Mouse (Mus musculus): Measurements from ENCODE around the gene Grm1.

Gene Grm1

DNA sequence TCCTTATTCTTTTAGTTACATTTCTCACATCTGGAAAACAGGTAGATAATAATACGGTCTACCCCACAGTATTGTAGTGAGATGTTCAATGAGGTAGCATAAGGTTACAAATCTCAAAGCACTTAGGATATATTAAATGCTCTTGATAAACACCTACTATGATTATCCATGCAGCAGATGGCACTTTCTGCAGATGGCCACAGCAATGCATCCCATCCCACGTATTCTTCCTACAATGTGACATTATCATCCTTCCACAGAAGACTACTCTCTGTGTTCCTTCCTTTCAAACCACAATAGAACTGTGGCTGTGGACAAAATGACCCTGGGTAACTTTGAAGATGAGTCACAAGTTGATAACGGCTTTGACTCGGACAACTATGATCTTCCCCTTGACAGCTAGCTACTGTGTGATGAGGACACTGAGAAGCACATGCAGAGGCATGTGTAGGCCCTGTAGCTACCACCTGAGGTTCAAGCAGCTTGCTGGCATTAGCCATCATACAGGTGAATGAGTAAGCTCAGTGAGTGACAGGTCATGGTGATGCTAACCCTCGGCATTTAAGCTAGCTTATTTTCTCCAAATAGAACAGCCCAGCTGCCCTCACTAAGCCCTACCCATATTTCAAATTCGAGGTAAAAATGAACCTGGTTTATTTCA is 117.5 kb downstream of the Grm1 start:
- no peak for DNase-seq

DNA sequence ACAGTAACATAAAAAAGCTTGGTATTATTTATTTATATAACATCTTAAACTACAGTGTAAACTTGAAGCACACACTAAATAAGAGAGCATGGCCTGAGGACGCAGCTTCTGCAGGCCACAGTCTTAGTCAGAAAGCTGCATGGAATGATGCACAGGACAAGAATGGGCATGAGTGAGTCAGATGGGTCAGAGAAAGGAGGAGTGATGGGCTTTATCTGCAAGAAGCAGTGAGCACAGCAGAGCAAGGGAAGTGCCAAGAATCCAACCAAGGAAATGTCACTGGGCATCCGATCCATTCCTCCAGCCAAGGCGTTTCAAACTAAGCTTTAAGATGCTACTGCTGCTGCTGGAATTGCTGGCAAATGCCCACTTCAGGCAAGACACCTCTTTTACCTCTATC is 131.6 kb downstream of the Grm1 start:
- DNase-seq: no peak

DNA sequence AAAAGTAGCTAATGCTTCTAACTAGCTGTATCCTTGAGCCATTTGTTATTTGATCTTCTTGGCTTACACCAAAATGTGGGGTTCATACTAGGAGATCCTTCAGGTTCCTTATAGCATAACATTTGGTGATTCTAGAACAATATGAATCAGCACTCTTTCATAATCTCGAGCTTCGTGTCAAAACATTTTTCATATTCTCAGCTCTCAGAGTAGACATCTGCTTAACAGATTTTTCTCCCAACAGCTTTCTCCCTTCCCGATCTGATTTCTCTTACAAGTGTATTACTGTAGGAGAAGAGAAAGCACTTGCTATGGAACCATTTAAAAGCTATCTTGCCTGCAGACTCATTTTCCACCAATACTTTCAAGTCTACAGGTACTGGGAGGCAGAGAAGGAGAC is 133.0 kb downstream of the Grm1 start:
- DNase-seq: no peak

DNA sequence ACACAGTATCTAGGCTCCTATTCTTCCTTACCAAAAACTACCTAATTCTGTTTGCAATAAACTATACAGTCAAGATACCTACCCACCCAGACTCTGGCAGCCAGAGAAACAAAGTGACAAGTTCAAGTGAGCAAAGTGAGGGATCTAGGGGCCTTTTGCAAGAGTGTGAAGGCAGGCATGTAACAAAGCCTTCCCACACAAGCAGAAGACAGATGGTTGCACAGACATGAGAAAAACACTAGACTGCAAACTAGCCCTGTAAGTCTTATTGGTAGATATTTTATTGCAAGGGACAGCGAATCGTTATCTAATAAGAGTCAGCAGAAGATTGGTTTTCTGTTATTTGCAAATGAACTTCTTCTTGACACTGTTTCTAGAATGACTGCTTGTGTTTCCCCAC is 134.6 kb downstream of the Grm1 start:
- no peak for DNase-seq

DNA sequence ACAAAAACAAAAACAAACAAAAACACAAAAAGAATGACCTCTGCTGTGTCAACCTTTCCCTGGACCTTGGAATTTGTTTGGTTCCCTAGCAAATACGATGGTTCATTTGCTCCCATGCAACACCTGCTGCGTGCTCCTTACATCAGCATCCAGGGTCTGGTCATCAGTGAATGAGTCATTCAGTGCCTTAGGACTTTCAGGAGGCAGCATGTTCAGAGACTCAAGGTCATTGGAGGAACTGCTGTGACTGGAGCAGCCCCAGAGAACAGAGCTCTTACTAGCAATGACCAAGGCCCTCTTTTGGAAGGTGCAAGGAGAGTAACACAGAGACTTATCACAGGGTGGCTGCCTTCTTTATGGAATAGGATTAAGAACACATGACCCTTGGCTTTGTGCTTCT is 138.2 kb downstream of the Grm1 start:
- DNase-seq: no peak

DNA sequence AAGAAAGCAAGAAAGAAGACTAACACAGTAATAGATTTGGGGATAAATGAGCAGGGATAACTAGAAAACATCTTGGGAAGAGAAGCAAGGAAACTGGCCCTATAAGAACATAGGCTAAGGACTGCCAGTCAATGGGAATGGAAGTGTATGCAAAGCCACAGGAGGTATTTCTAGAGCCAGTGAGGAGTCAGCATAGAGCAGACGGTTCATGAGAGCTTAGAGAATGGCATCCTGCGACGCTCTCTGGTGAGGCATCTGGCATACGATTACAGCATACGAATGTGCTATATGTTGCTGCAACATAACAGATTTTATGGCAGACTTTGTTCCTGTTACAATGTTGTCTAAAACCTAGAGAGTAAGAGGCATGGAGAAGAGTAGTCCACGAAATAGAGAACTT is 139.9 kb downstream of the Grm1 start:
- no peak for DNase-seq

DNA sequence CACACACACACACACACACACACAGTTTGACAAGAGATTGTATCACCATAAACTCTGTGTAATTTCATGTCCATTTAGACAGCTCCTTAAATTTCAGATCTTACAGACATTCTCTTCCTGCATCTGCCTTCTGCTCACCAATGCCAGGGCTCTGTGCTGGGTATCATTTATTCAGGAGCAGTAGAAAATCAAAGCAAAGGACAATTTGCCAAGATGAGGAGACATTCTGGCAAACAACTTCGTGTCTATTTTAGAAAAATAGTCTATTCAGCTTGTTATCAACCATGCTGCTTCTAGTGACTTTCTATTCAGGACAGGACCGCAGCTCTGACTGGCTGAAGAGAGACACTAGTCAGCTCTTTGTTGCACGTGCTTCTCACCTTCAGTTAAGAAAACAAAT is 146.3 kb downstream of the Grm1 start:
- no peak for DNase-seq

DNA sequence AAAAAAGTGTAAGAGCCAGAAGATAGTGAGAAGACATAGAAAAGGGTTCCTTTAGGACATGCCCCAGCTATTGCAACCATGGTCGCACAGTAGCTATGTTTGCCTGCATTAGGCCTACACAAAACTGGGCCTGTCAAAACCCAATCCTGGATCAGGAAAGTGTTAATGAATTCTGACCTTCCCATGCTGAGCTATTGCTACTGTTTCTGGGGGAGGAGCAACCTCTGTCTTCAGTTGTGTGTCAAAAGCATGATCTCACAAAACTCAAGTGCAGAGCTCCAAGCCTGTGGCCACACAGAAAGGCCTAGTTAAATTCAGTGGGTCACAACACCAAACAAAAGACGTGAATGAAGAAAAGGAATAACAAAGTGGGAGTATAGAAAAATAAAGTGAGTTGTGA is 152.5 kb downstream of the Grm1 start:
- no peak for DNase-seq

DNA sequence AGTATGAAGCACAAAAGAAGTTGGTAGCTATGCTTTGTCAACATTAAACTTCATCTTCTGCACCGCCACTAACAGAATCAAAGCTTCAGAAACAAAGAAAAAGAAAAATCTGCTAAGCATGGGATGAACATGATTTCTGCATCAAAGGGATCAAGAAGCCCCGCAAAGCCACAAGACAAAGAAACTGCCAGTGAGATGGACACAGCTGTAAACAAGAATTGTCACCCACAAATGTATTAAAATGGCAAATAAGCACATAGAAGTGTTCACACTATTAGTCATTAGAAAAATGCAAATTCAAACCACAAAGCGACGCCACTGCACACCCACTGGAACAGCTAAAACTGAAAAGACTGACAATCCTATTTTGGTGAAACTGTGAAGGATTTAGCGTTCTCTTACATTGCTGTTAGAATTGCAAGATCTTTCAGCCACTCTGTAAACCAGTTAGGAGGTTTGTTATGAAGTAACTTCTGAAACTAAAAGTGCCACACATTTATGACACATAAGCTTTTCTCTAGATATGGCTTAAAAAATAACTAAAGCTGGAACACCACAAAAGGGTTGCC is 153.3 kb downstream of the Grm1 start:
- no peak for DNase-seq

DNA sequence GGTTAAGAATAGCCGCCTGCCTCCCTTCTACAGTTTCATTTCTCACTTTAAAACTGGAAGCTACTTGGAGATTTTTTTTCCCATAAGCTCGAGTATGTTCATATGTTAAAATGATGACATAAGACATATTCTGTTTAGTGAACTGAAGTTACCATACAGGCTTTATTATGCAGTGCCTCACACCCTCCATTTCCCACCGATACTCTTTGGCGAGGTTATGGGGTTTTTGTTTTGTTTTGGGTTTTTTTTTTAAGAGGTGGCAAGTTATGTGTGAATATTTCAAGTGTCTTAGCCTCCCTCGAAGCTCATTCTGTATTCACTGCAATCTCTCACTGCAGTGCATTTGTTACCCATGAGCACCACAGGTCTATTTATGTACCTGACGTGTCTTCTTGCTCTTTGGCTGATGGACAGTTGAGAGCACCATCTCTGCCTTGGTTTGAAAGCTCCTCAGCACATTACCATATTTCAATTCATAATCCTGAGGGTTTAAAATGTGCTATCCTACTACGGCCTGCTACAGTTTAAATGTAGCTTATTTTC is 164.2 kb downstream of the Grm1 start:
- DNase-seq: no peak

DNA sequence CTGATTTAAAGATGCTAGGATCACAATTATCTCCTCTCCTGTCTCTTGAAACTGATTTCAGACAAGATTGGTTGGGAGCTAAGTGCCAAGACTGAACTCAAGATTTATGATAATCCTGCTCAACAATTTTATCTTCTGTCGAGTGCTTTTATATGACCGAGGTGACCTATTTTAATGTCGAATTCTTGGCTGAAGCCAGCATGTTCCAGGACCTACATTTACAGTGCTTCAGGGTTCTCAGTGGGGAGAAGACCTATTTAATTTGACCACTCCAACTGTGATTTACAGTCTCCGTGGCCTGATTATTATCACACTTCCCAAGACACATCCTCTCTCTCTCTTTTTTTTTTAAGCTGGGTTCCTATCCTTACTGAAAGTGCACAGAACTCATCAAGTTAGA is 168.5 kb downstream of the Grm1 start:
- DNase-seq: no peak

DNA sequence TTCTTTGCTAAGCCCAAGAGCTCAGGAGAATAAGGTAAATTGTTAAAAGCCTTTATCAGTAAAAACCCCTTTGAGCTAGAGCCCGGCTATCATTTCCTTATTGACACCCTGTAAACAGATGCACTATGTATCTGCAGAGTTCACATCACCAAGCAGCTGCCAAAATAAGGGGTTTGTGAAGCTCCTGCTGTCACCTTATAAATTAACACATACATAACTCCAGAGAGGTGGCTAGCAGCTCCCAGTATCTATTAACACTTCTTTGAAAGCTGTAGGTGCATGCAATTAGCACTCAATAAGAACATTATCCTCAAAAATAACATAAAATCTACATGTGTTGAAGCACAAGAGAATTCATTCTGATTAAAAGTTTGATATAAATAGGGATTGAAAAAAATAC is 191.9 kb downstream of the Grm1 start:
- DNase-seq: no peak

DNA sequence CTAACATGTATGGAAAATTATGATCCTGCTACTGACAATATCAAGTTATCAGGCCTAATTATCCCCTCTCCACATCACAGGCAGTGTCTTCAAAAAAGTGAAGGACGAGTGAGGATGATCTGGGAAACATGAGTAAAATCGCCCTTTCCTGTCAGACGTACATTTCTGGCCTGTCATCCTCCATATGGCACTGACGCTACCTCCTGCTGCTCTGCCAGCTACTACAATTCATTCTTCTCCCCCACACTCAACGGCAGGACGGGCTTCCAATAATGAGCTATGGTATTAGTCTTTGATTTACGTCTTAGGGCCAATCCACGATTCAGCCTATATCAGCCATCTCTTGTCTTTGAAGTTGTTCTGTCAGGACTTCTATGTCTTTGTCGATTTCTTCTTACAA is 193.6 kb downstream of the Grm1 start:
- no peak for DNase-seq

DNA sequence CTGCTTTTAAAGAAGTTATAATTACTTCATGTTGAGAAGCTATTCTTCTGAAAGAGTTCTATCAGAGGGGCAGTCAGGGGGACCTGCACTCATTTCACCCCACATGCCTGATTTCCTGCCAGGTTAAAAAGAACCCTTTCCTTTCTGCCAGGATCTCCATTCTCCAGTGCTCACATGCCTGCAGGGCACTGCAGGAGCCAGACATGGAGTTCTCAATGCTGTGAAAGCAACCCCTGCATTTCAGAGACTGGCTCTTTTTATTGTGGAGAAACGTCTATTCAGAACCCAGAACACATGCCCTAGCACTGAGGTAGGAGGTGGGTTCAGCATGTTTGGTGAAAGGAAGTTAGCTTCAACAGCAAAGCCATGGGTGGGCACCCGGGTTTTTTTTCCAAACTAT is 197.2 kb downstream of the Grm1 start:
- DNase-seq: no peak

DNA sequence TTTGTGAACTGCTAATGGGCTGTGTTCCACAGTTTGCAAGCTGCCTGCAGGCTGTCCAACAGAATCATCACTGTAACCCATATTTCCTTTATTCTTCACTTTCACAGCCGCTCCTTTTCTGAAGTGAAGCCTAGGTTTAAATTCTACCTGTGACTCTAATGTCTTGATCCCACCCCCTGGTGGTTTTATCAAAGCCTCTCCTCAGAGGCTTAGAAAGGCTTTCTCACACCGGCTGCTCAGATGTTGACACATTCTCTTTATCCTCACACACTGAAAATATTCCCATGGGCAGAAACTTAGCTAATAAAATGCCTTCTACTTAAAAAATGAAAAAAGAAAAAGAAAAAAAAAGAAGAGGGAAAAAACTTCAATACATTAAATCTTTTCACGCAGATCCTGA is 210.0 kb downstream of the Grm1 start:
- no peak for DNase-seq

DNA sequence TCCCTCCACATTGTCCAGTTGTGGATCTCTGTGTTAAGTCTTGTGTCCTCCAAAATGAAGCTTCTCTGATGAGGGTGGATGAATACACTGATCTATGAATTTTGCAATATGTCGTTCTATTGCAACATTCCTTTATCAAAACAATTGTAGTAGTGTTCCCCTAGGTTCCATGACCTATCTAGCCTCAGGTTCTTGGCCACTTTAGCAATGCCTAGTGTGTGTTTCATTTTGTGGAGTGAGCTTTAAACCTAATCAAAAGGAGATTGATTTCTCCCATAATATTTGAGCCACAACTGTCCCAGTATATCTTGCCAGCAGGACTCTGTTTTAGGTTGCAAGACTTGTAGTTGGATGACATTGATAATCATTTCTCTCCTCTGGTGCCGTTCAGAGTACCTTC is 211.9 kb downstream of the Grm1 start:
- no peak for DNase-seq

DNA sequence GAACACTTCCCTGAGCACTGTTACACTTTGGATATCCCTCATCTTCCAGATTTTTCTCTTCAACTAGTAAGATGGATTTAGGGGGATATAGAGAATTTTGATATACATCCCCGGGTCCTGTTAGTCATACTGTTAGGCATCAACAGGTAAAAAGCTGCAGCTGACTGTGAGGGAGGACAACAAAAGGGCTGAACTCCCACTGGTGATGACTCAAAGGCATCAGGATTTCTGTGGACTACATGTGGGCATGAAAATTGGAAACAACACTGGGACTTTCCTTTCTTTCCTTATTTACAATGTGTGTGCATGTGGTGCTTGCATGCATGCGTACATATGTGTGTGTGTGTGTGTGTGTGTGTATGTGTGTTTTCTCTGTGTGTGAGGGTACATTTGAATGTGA is 215.9 kb downstream of the Grm1 start:
- DNase-seq: no peak

DNA sequence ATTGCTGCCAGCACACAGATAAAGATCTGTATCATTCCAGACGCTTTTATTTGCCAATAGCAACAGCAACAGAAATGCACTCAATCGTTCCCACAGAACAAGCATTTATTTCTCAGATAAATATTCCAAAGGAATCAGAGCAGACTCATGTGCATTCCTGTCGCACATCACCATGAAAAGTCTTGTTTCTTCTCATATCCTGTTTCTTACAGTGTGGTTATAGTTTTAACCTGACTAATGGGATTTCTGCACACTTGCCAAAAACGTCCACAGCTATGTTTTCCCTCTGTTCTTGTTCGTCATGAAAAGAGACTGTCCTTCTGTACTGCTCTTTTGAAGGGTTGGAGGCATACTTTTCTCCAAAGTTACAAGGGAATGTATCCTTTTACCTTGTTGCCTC is 217.4 kb downstream of the Grm1 start:
- no peak for DNase-seq

DNA sequence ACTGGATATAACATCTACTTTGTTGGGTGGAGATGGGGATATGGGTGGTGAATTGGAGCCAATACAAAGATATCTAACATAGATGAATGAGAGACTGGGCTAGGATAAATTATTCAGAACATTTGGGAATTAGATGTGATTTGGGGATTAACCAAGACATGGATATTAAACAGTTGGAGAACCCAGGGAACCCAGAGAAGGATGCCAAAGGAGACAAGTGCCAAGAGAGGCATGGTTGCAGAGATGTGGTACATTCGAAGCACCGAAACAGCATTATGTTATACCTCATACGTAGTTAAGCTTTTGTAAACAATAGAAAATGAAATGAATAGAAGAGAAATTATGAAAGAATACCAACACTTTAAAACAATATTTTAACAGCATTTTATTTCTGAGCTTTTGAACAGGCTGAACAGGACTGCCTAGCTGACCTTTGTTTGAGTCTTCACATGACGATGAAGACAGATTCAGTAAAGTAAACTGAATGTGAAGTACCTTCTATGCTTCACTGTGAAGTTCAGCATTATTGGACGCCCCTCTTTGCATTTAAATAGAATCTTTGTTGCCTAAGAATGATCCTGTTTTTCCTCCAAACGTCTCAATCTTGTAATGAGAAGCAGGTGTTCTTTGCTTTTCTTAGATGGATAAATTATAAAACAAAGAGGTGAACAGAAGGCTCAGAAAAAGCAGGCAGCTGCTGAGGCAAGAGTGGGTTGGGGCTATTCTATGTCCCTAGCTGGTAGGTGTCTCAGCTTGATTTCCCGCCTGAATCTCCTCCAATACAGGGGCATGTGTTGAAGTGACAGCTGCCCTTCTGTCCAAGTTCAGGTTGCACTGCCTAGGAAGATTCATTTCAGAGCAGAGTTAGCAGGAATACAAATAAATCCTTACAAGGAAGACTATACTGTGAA is 234.5 kb downstream of the Grm1 start:
- DNase-seq: no peak

DNA sequence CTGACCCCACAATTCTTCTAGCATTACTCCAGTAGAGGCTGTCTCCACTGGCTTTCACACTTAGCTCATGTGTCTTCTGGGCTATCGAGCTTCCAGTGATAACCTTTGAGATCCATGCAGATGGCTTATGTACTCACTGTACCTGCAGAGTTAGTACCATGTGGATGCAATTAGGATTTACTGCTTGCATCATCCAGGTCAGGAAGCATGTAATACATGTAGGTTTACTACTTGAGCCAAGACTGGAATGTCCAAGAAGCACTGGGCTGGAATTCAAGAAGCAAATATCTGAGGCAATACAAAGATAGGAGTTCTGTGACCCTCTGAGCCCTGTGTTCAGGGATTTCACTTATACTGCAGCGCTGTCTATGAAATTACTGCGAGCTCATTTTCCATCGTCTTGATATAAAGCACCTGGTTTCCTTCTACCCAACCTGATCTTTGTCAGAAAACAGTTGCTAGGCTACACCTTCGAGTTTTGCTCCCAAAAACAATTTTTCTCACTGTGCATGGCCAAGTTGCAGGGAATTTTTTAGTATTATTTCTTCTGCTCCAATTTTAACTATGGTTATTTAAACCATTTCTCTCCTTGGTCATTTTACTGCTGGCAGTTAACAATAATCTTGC is 237.0 kb downstream of the Grm1 start:
- DNase-seq: no peak

DNA sequence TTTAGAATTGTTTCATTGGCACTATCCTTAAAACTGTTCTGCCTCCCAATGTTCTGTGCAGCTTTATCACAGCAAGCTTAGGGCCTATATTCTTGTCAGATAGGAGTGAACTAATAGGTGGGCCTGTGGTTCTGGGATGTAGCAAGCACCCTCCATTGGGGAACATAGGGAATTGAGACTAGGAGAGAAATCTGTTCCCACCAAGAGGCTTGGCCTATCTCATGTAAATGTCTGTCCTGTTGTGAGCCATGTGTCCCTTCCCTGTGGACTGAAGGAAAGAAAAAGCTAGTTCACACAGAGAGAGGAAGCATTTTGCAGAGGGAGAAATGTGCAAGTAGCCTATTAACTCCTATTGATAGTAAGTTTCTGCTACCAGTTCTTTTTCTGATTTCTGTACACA is 246.8 kb downstream of the Grm1 start:
- DNase-seq: no peak

DNA sequence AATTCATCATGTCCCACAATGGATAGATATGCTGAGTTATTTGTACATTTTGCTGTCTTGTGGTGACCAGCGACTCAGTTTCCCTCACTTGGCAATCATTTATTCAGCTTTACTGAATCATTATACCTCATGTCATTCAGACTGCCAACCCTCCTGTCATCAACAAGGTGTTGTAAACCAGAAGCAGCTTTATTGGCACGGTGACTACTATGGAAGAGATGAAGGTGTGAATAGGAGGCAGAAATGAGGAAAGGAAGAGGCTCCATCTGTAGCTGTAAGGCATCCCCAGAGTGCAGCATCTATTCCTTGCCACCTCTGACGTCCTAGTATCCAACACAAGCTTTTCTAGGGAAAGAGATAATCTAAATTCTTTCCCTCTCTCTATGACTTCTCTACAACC is 247.3 kb downstream of the Grm1 start:
- no peak for DNase-seq

DNA sequence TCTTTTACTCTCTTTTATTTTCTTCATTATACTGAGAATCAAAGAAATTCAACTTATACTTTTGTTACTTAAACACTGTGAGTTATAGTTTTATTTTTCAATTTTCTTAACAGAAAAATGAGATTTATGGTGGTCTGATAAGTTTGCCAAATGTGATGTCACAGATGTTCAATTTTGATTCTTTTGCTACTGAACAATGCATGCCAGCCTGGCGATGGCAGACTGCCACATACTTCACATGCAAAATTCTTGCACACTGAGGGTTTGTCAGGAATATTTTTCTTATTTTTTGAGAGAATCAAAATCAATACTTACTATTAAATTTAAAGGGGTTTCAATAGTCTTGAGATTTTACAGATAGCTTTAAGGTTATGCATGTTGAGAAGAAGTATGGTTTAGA is 251.0 kb downstream of the Grm1 start:
- no peak for DNase-seq

DNA sequence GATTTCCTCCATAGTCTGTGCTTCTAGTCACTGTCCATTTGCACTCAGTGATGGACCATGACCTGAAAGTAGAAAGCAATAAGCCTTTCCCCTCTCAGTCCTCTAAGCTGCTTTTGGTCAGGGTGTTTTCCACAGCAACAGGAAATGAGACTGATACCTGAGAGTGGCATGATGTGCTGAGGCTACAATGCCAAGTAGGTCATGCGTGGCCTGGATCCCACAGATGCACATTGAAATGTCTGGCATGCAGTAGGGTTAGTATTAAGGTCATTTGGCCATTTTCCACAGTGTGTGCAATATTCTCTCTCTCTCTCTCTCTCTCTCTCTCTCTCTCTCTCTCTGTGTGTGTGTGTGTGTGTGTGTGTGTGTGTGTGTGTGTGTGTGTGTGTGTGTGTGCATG is 254.8 kb downstream of the Grm1 start:
- DNase-seq: no peak
